Mouse (Mus musculus): ENCODE measurements around the gene Csnk1e. TPM values are rescaled to one million over a fixed set of nuclear protein-coding genes. Genes with fewer than 3 reads are reported as not detected.

Gene Csnk1e
- polyA plus RNA-seq, 1 experiment = 116 TPM

DNA sequence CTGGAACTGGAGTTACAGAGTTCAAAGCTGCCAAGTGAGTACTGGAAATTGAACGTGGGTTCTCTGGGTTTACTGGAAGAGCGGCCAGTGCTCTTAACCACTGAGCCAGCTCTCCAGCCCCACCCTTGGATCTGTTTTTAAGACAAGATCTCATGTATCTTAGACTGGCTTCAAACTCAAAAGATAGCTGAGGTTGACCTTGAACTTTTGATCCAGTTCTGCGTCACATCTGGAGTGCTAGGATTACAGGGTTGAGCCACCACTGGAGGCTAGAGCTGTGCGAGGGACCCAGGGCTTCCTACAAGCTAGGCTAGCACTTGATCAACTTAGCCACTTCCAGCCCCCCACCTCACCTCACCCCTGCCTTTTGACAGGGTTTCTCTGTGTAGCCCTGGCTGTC lies 1.5 kb downstream of the Csnk1e start:
- Histone ChIP-seq H3K9me3 (replicated peaks; ENCODE audit: control insufficient read depth, insufficient read depth, low read length, poor library complexity, severe bottlenecking) (no peaks in the 10 kb centered on the region), H3K4me1 (ENCODE audit: control insufficient read depth, insufficient read depth, low read length) (peaks cover 9% of the 10 kb centered on the region), H3K36me3 (ENCODE audit: control insufficient read depth, insufficient read depth, low read length, poor library complexity, severe bottlenecking) (no peaks in the 10 kb centered on the region), H3K27me3 (ENCODE audit: control insufficient read depth, insufficient read depth, low read length, poor library complexity, severe bottlenecking) (no peaks in the 10 kb centered on the region), H3K9ac (ENCODE audit: low read depth, poor library complexity, severe bottlenecking) (no peak overlapping the region), H3K27ac (ENCODE audit: insufficient read depth, low read length) (0 out of 2 replicates have a peak overlapping the region, but pooled peaks have one; percentile 10), H3K4me3 (ENCODE audit: low read depth, low read length) (no peak overlapping the region)
- TF ChIP-seq EP300 (IDR thresholded peaks at IDR 0.05; ENCODE audit: insufficient read depth, low read depth, low read length) = no peak
- TF ChIP-seq POLR2A (IDR thresholded peaks at IDR 0.05; ENCODE audit: insufficient read depth, low read length) = no peak
- TF ChIP-seq CTCF (IDR thresholded peaks at IDR 0.05; ENCODE audit: low read depth, low read length) = no peak

DNA sequence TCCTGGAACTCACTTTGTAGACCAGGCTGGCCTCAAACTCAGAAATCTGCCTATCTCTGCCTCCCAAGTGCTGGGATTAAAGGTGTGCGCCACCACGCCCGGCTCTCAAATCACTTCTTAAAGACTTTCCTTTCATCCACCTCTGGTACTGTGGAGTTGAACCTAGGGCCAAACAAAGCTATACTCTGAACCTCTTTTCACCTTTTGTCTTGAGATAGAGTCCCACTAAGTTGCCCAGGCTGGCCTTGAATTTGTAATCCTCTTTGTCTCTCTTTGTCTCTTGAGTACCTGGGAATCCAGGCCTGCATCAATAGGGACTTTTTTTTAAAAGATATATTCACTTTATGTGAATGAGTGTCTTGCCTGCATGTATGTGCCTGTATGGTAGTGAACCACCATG lies 7.3 kb downstream of the Csnk1e start:
- no peak overlapping the region for H3K27ac ChIP-seq (ENCODE audit: insufficient read depth, low read length)
- H3K4me1 ChIP-seq (ENCODE audit: control insufficient read depth, insufficient read depth, low read length) = peaks cover 1% of the 10 kb centered on the region
- no peak overlapping the region for H3K9ac ChIP-seq (ENCODE audit: low read depth, poor library complexity, severe bottlenecking)
- no peak overlapping the region for H3K4me3 ChIP-seq (ENCODE audit: low read depth, low read length)
- TF ChIP-seq CTCF (IDR thresholded peaks at IDR 0.05; ENCODE audit: low read depth, low read length) (no peak), EP300 (IDR thresholded peaks at IDR 0.05; ENCODE audit: insufficient read depth, low read depth, low read length) (no peak), POLR2A (IDR thresholded peaks at IDR 0.05; ENCODE audit: insufficient read depth, low read length) (no peak)
- H3K27me3 ChIP-seq (ENCODE audit: control insufficient read depth, insufficient read depth, low read length, poor library complexity, severe bottlenecking) = no peaks in the 10 kb centered on the region
- H3K9me3 ChIP-seq (replicated peaks; ENCODE audit: control insufficient read depth, insufficient read depth, low read length, poor library complexity, severe bottlenecking) = no peaks in the 10 kb centered on the region
- H3K36me3 ChIP-seq (ENCODE audit: control insufficient read depth, insufficient read depth, low read length, poor library complexity, severe bottlenecking) = no peaks in the 10 kb centered on the region

DNA sequence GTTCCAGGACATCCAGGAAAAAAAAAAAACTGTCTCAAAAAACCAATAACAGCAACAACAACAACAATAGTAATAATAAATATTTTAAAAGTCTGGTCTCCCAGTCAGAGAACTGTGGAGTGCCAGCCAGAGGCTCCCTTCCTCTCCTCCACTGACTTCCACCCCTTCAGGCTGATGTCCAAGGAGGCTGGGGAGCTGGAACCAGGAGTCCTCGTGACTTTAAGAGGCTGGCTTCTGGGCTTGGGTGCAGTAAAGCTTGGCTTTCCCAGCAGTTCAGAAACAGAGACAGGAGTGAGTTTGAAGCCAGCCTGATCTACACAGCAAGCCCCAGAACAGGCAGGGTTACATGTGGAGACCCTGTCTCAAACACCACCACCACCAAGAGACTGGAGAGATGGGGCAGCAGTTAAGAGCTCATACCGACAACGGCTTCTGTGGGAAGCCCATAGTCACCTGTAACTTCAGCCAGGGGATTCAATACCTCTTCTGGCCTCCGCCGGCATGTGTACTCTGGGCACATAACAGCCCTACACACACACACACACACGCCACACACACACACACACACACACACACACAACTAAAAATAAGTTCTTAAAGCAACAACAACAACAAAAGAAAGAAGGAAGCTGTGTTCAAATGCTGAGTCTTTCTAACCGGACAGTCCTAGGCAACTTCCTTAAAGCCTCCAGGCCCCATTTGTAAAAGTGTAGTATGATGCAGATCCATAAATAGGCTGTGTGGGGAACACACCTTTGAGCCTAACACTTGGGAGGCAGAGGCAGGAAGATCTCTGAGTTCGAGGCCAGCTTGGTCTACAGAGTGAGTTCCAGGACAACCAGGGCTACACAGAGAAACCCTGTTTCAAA lies 9.3 kb downstream of the Csnk1e start:
- no peak overlapping the region for H3K27ac ChIP-seq (ENCODE audit: insufficient read depth, low read length)
- TF ChIP-seq CTCF (IDR thresholded peaks at IDR 0.05; ENCODE audit: low read depth, low read length) (no peak), EP300 (IDR thresholded peaks at IDR 0.05; ENCODE audit: insufficient read depth, low read depth, low read length) (no peak), POLR2A (IDR thresholded peaks at IDR 0.05; ENCODE audit: insufficient read depth, low read length) (no peak)
- H3K9me3 ChIP-seq (replicated peaks; ENCODE audit: control insufficient read depth, insufficient read depth, low read length, poor library complexity, severe bottlenecking) = no peaks in the 10 kb centered on the region
- no peaks in the 10 kb centered on the region for H3K27me3 ChIP-seq (ENCODE audit: control insufficient read depth, insufficient read depth, low read length, poor library complexity, severe bottlenecking)
- peaks cover 4% of the 10 kb centered on the region for H3K4me1 ChIP-seq (ENCODE audit: control insufficient read depth, insufficient read depth, low read length)
- H3K9ac ChIP-seq (ENCODE audit: low read depth, poor library complexity, severe bottlenecking) = no peak overlapping the region
- no peaks in the 10 kb centered on the region for H3K36me3 ChIP-seq (ENCODE audit: control insufficient read depth, insufficient read depth, low read length, poor library complexity, severe bottlenecking)
- H3K4me3 ChIP-seq (ENCODE audit: low read depth, low read length) = no peak overlapping the region

DNA sequence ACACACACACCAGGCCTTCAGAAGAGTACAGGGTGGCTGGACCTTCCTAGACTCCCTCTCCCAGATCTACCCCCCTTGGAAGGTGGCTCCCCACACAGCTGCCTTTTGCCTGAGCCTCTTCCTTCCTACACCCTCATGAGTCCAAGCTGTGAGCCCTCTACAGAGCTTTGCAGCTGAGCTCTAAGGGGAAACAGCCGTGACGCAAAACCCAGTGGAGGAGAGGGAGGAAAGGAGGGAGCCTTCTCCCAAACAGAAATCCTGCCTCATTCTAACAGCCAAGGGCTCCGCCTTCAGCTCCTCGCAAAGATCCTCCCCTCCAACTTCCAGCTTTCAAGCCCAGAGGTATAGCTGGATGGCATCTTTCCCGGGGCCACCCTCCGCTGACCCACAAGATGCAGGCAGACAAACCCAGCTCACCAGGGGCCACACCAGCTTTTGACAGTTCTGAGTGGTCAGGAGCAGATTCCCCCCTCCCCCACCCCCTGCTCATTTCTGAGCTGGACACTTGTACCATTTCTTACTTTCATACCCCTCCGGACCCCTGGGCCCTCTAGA lies 11.4 kb downstream of the Csnk1e start:
- peaks cover 11% of the 10 kb centered on the region for H3K4me1 ChIP-seq (ENCODE audit: control insufficient read depth, insufficient read depth, low read length)
- no peak overlapping the region for H3K9ac ChIP-seq (ENCODE audit: low read depth, poor library complexity, severe bottlenecking)
- no peak for TF ChIP-seq EP300 (IDR thresholded peaks at IDR 0.05; ENCODE audit: insufficient read depth, low read depth, low read length)
- TF ChIP-seq POLR2A (IDR thresholded peaks at IDR 0.05; ENCODE audit: insufficient read depth, low read length) = no peak
- no peak for TF ChIP-seq CTCF (IDR thresholded peaks at IDR 0.05; ENCODE audit: low read depth, low read length)
- H3K27ac ChIP-seq (ENCODE audit: insufficient read depth, low read length) = no peak overlapping the region
- H3K36me3 ChIP-seq (ENCODE audit: control insufficient read depth, insufficient read depth, low read length, poor library complexity, severe bottlenecking) = no peaks in the 10 kb centered on the region
- H3K27me3 ChIP-seq (ENCODE audit: control insufficient read depth, insufficient read depth, low read length, poor library complexity, severe bottlenecking) = no peaks in the 10 kb centered on the region
- no peak overlapping the region for H3K4me3 ChIP-seq (ENCODE audit: low read depth, low read length)
- no peaks in the 10 kb centered on the region for H3K9me3 ChIP-seq (replicated peaks; ENCODE audit: control insufficient read depth, insufficient read depth, low read length, poor library complexity, severe bottlenecking)

DNA sequence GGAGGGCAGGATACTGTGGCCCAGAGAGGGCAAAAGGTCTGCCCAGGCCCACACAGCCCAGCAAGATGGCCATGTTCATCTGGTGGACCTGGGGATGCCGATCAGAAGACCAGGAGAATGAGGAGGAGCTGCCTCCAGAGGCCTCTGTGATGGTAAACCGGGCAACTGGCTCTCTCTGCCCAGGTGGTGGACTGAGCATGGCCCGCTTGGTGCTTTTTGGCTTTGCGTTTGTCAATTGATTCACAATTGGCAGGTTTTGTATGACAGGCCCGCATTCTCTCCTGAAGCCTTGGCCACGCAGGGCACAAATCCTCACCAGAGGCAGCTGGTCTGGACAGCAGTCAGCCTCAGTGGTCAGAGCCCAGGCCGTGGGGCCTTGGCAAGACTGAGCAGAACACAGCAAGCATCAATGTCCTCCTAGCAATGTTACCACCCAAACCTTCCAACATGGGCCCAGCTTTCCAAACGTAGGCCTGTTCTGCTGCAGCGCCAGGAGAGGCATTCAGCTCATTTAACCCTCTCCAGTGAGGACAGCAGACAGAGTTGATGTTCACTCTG lies 12.3 kb downstream of the Csnk1e start:
- no peak overlapping the region for H3K9ac ChIP-seq (ENCODE audit: low read depth, poor library complexity, severe bottlenecking)
- H3K27me3 ChIP-seq (ENCODE audit: control insufficient read depth, insufficient read depth, low read length, poor library complexity, severe bottlenecking) = no peaks in the 10 kb centered on the region
- H3K27ac ChIP-seq (ENCODE audit: insufficient read depth, low read length) = no peak overlapping the region
- H3K4me1 ChIP-seq (ENCODE audit: control insufficient read depth, insufficient read depth, low read length) = peaks cover 17% of the 10 kb centered on the region
- H3K36me3 ChIP-seq (ENCODE audit: control insufficient read depth, insufficient read depth, low read length, poor library complexity, severe bottlenecking) = no peaks in the 10 kb centered on the region
- no peak for TF ChIP-seq CTCF (IDR thresholded peaks at IDR 0.05; ENCODE audit: low read depth, low read length)
- TF ChIP-seq POLR2A (IDR thresholded peaks at IDR 0.05; ENCODE audit: insufficient read depth, low read length) = no peak
- TF ChIP-seq EP300 (IDR thresholded peaks at IDR 0.05; ENCODE audit: insufficient read depth, low read depth, low read length) = no peak
- no peak overlapping the region for H3K4me3 ChIP-seq (ENCODE audit: low read depth, low read length)
- no peaks in the 10 kb centered on the region for H3K9me3 ChIP-seq (replicated peaks; ENCODE audit: control insufficient read depth, insufficient read depth, low read length, poor library complexity, severe bottlenecking)

DNA sequence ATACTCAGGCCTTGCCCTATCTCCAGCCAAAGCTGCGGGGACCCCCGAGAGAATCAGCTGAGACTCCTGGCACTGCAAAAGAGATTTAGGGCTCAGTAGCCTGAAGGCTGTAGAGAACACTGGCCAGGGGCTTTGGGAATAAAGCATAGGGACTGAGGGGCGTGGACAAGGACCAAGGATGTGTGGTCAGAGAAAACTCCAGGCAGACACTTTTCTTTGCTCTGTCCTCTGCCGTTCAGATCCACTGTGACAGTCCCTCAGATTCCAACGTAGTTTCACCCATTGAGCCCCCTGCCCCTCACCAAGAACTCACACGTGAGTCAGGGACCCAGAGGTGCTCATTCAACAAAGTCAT lies 13.1 kb downstream of the Csnk1e start:
- H3K36me3 ChIP-seq (ENCODE audit: control insufficient read depth, insufficient read depth, low read length, poor library complexity, severe bottlenecking) = no peaks in the 10 kb centered on the region
- H3K27ac ChIP-seq (ENCODE audit: insufficient read depth, low read length) = no peak overlapping the region
- no peaks in the 10 kb centered on the region for H3K9me3 ChIP-seq (replicated peaks; ENCODE audit: control insufficient read depth, insufficient read depth, low read length, poor library complexity, severe bottlenecking)
- no peaks in the 10 kb centered on the region for H3K27me3 ChIP-seq (ENCODE audit: control insufficient read depth, insufficient read depth, low read length, poor library complexity, severe bottlenecking)
- H3K4me3 ChIP-seq (ENCODE audit: low read depth, low read length) = peak overlapping the region; percentile 53
- TF ChIP-seq CTCF (IDR thresholded peaks at IDR 0.05; ENCODE audit: low read depth, low read length) (no peak), EP300 (IDR thresholded peaks at IDR 0.05; ENCODE audit: insufficient read depth, low read depth, low read length) (no peak), POLR2A (IDR thresholded peaks at IDR 0.05; ENCODE audit: insufficient read depth, low read length) (no peak)
- H3K9ac ChIP-seq (ENCODE audit: low read depth, poor library complexity, severe bottlenecking) = peak overlapping the region; percentile 95
- peaks cover 22% of the 10 kb centered on the region for H3K4me1 ChIP-seq (ENCODE audit: control insufficient read depth, insufficient read depth, low read length)
